Mouse (Mus musculus): ENCODE measurements around the gene Wdr59. TPM values are rescaled to one million over a fixed set of nuclear protein-coding genes. Genes with fewer than 3 reads are reported as not detected.
A peak's percentile ranks its signal among the peaks of the same experiment; 100 is the strongest.

The Wdr59 gene
- polyA plus RNA-seq, 1 experiment = not detected

DNA sequence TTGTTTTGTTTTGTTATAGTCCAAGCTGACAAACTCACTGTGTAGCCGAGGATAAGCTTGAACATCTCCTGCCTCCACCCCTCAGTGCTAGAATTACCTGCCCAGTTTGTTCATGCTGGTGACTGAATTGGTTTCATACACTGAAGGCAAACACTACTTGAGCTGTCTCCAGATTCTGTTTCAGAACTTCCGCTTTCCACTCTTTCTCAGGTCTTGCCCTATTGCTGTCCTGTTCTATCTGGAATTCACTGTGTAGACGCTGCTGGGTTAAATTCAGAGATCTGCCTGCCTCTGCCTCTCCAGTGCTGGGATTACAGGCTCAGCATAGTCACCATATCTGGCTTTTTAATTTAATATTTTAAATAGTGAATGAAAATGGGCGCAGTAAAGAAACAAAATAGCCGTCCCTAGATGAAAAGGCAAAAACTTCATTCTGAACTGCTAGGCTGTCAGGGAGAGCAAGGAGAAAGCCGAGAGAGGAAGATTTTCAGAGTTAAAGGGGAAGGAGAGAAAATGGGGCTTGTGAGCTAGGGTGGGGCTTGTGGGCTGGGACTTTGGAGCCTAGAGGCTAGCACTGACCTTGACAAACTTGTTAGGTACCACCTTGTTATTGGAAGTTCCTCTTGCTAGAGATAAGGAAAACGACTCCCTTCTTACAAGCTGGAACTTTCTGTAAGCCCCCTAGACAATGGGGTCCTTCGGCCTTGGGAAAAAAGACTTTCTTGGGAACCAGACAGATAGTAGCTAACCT, 23.7 kb upstream of the Wdr59 start:
- WGBS = 82% methylated on average over 8 of the region's 8 CpGs
- TF ChIP-seq POLR2A (IDR thresholded peaks at IDR 0.05; ENCODE audit: insufficient read depth, low read depth, low read length) (no peak), CTCF (IDR thresholded peaks at IDR 0.05; ENCODE audit: insufficient read depth, low read depth, low read length) (no peak)

DNA sequence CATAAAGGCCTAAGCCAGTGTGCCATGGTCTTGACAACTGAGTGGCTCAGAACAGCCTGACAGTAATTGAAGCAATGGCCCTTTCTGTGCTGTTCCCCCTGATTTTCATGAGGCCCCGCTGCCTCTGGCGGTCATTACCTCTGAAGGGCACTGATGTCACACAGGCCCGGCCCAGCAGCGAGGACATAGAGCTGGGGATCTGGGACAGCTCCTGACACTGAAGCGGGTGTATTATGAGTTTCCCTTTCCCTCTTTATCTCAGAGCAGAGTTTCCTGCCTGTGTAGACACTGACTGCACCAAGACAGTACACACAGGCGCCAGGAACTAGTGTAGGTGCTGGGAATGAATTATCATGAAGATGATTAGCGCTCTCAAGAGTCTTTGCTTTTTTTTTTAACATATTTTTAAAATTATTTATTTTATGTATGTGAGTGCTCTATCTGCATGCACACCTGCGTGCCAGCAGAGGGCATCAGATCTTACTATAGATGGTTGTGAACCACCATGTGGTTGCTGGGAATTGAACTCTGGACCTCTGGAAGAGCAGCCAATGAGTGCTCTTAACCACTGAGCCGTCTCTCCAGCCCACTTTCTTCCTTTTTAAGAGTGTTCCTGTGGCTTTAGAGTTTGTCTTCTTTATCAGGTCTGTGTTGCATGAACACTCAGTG, 22.0 kb upstream of the Wdr59 start:
- TF ChIP-seq POLR2A (IDR thresholded peaks at IDR 0.05; ENCODE audit: insufficient read depth, low read depth, low read length) = no peak
- 79% methylated on average over 9 of the region's 9 CpGs for WGBS
- H3K27ac ChIP-seq (ENCODE audit: insufficient read depth, low read depth, low read length) = 0 out of 2 replicates have a peak overlapping the region, but pooled peaks have one; percentile 37
- peaks cover 20% of the 10 kb centered on the region for H3K4me1 ChIP-seq (ENCODE audit: control insufficient read depth, insufficient read depth, low read length)
- H3K4me3 ChIP-seq (ENCODE audit: insufficient read depth, low read depth, low read length) = no peak overlapping the region

More for the DNA sequence above, 23.7 kb upstream of the Wdr59 start:
- Histone ChIP-seq H3K27ac (ENCODE audit: insufficient read depth, low read depth, low read length) (0 out of 2 replicates have a peak overlapping the region, but pooled peaks have one; percentile 38), H3K4me3 (ENCODE audit: insufficient read depth, low read depth, low read length) (no peak overlapping the region), H3K4me1 (ENCODE audit: control insufficient read depth, insufficient read depth, low read length) (peaks cover 27% of the 10 kb centered on the region)

DNA sequence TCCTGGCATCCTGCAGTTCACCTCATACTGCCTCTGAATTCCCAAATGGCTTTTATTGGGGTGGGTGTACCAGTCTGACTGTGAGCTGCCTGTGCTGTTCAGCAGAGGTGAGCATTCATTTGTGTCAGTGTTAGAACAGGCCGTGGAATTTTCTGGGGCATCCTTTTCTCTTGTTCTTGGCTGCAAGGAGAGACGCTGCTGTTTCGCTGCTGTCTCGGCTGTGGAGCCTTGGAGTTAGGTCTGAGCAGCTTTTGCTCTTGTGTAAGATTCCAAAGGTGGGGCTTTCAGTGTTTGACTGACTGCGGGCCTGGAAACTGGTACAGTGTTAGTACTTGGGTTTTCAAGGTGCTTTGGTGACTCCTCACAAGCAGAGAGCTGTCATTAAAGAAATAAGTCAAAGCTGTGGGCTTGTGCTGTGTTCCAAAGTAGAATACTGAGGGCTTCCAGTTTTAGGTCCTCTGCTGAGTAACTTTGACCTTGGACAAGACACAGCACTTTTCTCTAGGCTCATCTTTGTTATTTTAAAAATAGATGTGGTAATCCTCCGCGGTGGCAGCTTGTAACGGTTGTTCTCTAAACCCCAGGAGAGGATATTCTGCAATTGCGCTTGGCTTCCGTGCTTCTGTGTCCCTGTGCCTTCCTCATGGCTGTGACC, 17.7 kb upstream of the Wdr59 start:
- TF ChIP-seq POLR2A (IDR thresholded peaks at IDR 0.05; ENCODE audit: insufficient read depth, low read depth, low read length) = no peak
- TF ChIP-seq CTCF (IDR thresholded peaks at IDR 0.05; ENCODE audit: insufficient read depth, low read depth, low read length) = no peak
- Histone ChIP-seq H3K27ac (ENCODE audit: insufficient read depth, low read depth, low read length) (peak overlapping the region; percentile 59), H3K4me3 (ENCODE audit: insufficient read depth, low read depth, low read length) (peak overlapping the region; percentile 20), H3K4me1 (ENCODE audit: control insufficient read depth, insufficient read depth, low read length) (peaks cover 12% of the 10 kb centered on the region)
- 12% methylated on average over 10 of the region's 10 CpGs for WGBS

DNA sequence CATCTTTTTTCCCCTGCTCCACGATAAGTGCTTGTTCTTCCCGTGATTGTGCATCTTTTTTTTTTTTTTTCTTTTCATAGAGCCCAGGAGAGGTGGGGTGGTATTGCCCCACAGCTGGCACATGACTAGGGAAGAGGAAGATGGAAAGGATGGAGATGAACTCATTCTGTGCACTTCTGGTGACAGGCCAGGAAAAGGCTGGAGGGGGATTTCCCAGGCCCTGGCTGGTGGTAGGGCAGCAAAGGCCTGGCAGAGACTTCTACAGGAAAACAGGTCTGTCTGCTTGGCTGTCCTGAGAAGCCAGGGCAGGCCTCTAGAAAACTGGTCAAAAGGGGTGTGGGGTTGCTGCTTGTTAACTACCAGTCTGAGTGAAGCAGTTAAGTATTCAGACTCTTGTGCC, 16.3 kb upstream of the Wdr59 start:
- peaks cover 12% of the 10 kb centered on the region for H3K4me1 ChIP-seq (ENCODE audit: control insufficient read depth, insufficient read depth, low read length)
- no peak overlapping the region for H3K27ac ChIP-seq (ENCODE audit: insufficient read depth, low read depth, low read length)
- peak overlapping the region; percentile 76 for H3K4me3 ChIP-seq (ENCODE audit: insufficient read depth, low read depth, low read length)
- TF ChIP-seq CTCF (IDR thresholded peaks at IDR 0.05; ENCODE audit: insufficient read depth, low read depth, low read length) = no peak
- no peak for TF ChIP-seq POLR2A (IDR thresholded peaks at IDR 0.05; ENCODE audit: insufficient read depth, low read depth, low read length)
- 2% methylated on average over 2 of the region's 2 CpGs for WGBS

DNA sequence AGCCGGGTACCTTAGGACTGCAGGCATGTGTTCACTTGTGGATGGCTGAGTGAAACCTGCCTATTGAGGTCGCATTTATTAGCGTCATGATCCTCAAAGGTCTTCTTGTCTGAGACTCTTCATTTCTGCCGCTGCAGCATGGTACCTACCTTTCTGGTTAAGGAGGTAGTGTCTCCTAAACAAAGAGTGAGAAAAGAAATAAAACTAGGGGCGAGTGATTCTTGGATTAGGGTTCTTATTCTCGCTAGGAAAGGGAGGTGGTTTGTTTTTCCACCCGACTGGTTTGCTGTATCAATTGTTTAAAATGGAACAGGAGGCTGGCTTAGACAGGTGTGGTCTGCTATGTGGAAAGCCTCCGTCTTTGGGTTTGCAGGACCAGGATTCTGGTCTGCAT, 15.9 kb upstream of the Wdr59 start:
- Histone ChIP-seq H3K27ac (ENCODE audit: insufficient read depth, low read depth, low read length) (peak overlapping the region; percentile 92; the same call in 1 of the 2 replicates), H3K4me3 (ENCODE audit: insufficient read depth, low read depth, low read length) (peak overlapping the region; percentile 76), H3K4me1 (ENCODE audit: control insufficient read depth, insufficient read depth, low read length) (peaks cover 8% of the 10 kb centered on the region)
- 4% methylated on average over 8 of the region's 8 CpGs for WGBS
- TF ChIP-seq CTCF (IDR thresholded peaks at IDR 0.05; ENCODE audit: insufficient read depth, low read depth, low read length) (no peak), POLR2A (IDR thresholded peaks at IDR 0.05; ENCODE audit: insufficient read depth, low read depth, low read length) (no peak)

DNA sequence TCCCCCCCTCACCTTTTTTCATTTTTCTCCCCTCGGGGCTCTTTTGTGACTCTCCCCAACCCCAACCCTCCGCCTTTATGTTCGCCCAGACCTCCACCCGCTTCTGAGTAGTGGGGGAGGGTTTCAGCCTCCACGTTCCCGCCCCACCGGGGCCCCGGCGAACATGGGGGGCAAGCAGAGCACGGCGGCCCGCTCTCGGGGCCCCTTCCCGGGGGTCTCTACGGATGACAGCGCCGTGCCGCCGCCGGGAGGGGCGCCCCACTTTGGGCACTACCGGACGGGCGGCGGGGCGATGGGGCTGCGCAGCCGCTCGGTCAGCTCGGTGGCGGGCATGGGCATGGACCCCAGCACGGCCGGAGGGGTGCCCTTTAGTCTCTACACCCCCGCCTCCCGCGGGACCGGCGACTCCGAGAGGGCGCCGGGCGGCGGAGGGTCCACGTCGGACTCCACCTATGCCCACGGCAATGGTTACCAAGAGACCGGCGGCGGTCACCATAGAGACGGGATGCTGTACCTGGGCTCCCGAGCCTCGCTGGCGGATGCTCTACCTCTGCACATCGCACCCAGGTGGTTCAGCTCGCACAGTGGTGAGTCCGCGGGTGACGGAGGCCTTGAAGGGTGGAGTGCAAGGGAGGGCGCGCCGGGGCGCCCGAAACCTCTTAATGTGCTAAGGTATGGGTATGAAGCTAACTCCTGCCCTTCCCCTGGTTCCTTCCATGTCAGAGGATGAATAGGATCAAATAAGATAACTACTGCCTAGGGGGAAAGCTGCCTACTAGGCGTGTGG, 15.3 kb upstream of the Wdr59 start:
- Histone ChIP-seq H3K4me3 (ENCODE audit: insufficient read depth, low read depth, low read length) (peak overlapping the region; percentile 76), H3K27ac (ENCODE audit: insufficient read depth, low read depth, low read length) (peak overlapping the region; percentile 92), H3K4me1 (ENCODE audit: control insufficient read depth, insufficient read depth, low read length) (peaks cover 8% of the 10 kb centered on the region)
- under 1% methylated on average over 64 of the region's 64 CpGs for WGBS
- TF ChIP-seq CTCF (IDR thresholded peaks at IDR 0.05; ENCODE audit: insufficient read depth, low read depth, low read length) (0 out of 2 replicates have a peak, but pooled peaks have one; percentile 23), POLR2A (IDR thresholded peaks at IDR 0.05; ENCODE audit: insufficient read depth, low read depth, low read length) (no peak)

DNA sequence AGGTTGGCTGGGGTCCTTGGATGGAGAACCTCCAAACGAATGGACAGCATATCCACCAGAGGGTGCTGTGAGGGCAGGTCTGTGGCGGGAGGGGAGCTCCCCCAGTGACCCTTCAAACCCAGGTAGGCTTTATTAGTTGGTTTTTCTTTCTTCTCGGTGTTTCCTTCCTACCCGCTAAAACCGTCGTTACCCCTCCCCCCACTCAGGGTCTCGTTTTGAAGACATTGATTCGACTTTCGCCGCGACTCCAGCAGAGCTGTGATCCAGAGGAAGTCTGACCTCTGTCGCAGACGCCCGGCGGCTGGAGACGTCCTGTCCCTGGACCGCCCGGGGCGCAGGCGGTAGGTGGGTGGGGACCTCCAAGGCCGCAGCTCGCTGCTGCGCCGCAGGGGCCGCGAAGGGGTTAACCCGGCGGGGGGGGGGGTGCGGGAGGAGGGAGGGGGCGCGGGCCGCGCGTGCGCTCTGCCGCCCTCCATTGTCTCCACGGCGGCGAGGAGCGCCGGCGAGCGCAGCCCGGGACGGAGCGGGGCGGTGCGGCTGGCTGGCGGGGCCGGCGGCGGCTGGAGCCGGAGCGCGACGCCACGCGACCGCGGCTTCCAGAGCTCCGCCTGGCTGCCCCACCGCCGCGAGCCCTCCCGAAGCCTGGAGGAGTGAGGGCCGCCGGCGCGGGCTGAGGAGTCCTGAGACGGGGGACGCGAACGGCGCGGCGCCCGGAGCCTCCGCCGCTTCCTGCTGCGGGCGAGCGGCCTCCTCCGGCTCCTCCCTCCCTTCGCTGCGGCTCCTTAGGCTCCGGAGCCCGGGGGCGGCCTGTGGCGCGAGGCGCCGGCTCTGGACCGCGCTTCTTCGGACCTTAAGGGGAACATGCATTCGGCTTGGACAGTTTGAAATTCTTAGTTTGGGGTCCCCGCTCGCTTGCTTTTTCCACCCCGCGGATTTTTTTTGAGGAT, 14.4 kb upstream of the Wdr59 start, which contains the start of gene Znrf1:
Gene Znrf1 (plus strand): TSS at position 67 of the 947 bp plus-strand sequence.
- H3K4me3 ChIP-seq (ENCODE audit: insufficient read depth, low read depth, low read length) = peak within 1 kb of the TSS; percentile 76
- TF ChIP-seq CTCF (IDR thresholded peaks at IDR 0.05; ENCODE audit: insufficient read depth, low read depth, low read length) = peak; percentile 39; the same call in 1 of the 2 replicates
- peak; percentile 76 for TF ChIP-seq POLR2A (IDR thresholded peaks at IDR 0.05; ENCODE audit: insufficient read depth, low read depth, low read length)
- under 1% methylated on average over 80 of the region's 100 CpGs for WGBS
- H3K27ac ChIP-seq (ENCODE audit: insufficient read depth, low read depth, low read length) = peak within 1 kb of the TSS; percentile 92
- peaks cover 6% of the 10 kb centered on the region for H3K4me1 ChIP-seq (ENCODE audit: control insufficient read depth, insufficient read depth, low read length)
